Mouse (Mus musculus) embryonic fibroblast, embryonic 13.5 days (primary cell): ENCODE measurements around the gene Dnal1. TPM values are rescaled to one million over a fixed set of nuclear protein-coding genes. Genes with fewer than 3 reads are reported as not detected.
"Not testable (repeated sequence)": the region's sequence is repeated elsewhere in the genome, so short reads cannot be mapped to it uniquely, and the experiment has no call there.

Experiments used
- H3K27ac ChIP-seq: 2 replicates; pipeline ENCODE4 v1.5.1; 2012; ENCODE audit warnings: low read length, control low read depth, inconsistent platforms; ENCODE audit not compliant: insufficient read depth
- H3K4me1 ChIP-seq: 2 replicates; pipeline ENCODE4 v1.6.1; 2011; ENCODE audit warnings: low read length; ENCODE audit not compliant: control insufficient read depth, insufficient read depth
- H3K4me3 ChIP-seq: 2 replicates; pipeline ENCODE4 v1.5.1; 2011; ENCODE audit warnings: mild to moderate bottlenecking, control low read depth, low read length; ENCODE audit not compliant: insufficient read depth
- CTCF ChIP-seq: IDR thresholded peaks from 2 replicates; pipeline ENCODE4 v1.5.1; 2011; ENCODE audit warnings: mild to moderate bottlenecking, control low read depth, low read length, moderate library complexity, borderline replicate concordance; ENCODE audit not compliant: insufficient read depth
- POLR2A ChIP-seq: IDR thresholded peaks from 2 replicates; pipeline ENCODE4 v1.6.1; 2011; ENCODE audit warnings: low read depth, mild to moderate bottlenecking, control low read depth, low read length, moderate library complexity
- polyA plus RNA-seq: library from polyadenylated mRNA; stranded (reverse); fragments of >200 nt; gene quantifications from 2 replicates; pipeline ENCODE4 v1.2.4, GENCODE M21; 2011; ENCODE audit warnings: low read depth; ENCODE audit not compliant: missing spikeins, insufficient read length

Gene Dnal1
- polyA plus RNA-seq, 1 experiment: 21.6 TPM

DNA sequence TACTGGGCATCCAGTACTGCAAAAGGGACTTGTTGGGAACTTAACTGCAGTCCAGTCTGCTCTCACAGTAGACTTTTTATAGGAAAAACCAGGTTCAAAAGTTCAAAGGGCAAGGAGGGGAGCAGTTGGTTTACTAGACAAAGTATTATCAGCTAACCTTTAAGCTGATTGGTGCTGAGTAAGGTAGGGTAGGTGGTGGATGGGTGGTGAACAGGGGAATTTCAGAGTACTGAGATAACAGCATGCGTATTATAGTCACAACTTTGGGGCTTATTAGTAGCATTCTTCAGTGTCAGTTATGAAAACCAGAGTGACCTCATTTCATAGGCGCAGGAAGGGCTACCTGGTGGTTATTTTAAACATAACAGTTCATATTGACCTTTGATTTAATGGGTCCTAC is 14.6 kb upstream of the Dnal1 start:
- no peak overlapping the region for H3K4me3 ChIP-seq
- TF ChIP-seq POLR2A (no peak), CTCF (no peak)
- H3K4me1 ChIP-seq: no peaks in the 10 kb centered on the region
- H3K27ac ChIP-seq: no peak overlapping the region

DNA sequence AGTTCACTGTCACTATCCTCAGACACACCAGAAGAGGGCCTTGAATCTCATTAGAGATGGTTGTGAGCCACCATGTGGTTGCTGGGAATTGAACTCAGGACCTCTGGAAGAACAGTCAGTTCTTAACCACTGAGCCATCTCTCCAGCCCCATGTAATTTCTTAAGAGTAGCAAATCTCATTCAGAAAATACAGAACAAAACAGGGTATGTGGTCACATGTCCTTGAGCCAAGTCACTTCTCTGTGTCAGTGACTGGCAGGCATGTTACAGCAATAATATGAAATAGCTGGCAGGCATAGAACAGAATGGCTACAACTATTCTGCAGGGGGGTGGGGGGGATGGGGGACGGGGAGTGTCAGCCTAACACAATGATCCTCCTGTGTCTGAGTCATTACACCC is 14.1 kb upstream of the Dnal1 start:
- no peak overlapping the region for H3K27ac ChIP-seq
- no peaks in the 10 kb centered on the region for H3K4me1 ChIP-seq
- H3K4me3 ChIP-seq: no peak overlapping the region
- no peak for TF ChIP-seq POLR2A
- TF ChIP-seq CTCF: no peak

DNA sequence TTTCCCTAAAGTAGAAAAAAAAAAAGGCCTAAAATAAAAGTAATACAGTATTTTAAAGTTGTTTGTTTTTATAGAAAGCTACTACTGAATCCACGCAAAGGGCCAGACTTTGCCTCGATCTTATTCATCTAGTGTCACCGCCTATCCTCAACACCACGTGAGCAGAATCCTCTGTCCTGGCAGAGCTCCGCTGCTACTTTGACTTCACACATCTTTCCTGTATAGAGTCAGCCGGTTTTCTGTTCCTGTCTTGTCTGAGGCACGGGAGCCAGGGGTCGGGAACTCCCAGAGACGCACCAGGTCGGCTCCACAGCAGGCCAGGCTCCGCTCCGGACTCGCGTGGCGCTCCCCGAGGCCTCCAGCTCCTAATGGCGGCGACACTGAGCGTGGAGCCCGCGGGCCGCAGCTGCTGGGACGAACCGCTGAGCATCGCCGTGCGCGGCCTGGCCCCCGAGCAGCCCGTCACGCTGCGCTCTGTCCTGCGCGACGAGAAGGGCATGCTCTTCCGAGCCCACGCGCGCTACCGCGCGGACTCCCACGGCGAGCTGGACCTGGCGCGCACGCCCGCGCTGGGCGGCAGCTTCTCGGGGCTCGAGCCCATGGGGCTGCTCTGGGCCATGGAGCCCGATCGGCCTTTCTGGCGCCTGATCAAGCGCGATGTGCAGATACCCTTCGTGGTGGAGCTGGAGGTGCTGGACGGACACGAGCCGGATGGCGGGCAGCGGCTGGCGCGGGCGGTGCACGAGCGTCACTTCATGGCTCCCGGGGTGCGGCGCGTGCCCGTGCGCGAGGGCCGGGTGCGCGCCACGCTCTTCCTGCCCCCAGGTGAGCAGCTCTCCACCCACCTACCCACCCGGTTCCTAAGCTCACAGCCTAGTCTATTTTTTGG is 13.3 kb upstream of the Dnal1 start, which contains the start of gene Acot6:
Gene Acot6 (plus strand): TSS at position 51 of the 889 bp plus-strand sequence.
- H3K4me1 ChIP-seq, H3K27ac ChIP-seq: not testable (repeated sequence)
- H3K4me3 ChIP-seq: peak within 1 kb of the TSS; percentile 35
- peak; percentile 49; the same call in 1 of the 2 replicates for TF ChIP-seq POLR2A

DNA sequence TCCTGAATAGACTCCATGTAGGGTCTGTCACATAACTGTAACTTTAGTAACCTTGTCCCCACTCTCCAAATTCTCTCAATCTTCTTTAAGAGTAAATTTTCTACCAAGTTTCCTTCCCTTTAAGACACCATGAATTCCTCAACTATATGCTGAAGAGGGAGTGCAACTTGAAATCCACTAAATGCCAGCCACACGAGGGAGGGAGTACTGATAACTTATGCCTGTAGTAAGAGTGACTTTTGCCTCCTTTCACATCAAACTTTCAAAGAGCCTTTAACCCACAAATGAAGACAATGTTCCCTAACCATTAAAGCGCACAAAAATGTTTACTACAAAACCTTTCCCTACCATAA is 12.7 kb upstream of the Dnal1 start:
- H3K4me3 ChIP-seq: peak overlapping the region; percentile 35
- TF ChIP-seq CTCF (no peak), POLR2A (no peak)
- no peaks in the 10 kb centered on the region for H3K4me1 ChIP-seq
- H3K27ac ChIP-seq: no peak overlapping the region

DNA sequence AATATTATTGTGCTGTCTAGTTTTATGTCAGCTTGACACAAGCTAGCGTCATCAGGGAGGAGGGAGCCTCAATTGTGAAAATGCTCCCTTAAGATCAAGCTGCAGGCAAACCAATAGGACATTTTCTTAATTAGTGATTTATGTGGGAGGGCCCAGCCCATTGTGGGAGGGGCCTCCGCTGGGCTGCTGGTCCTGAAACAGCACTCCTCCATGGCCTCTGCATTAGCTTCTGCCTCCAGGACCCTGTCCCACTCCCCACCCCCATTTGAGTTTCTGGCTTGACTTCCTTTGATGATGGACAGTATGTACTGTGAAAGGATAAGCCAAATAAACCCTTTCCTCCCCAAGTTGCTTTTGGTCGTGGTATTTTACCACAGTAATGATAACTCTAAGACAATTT is 7.2 kb upstream of the Dnal1 start:
- Histone ChIP-seq H3K27ac (no peak overlapping the region), H3K4me3 (no peak overlapping the region), H3K4me1 (no peaks in the 10 kb centered on the region)
- no peak for TF ChIP-seq CTCF
- no peak for TF ChIP-seq POLR2A

DNA sequence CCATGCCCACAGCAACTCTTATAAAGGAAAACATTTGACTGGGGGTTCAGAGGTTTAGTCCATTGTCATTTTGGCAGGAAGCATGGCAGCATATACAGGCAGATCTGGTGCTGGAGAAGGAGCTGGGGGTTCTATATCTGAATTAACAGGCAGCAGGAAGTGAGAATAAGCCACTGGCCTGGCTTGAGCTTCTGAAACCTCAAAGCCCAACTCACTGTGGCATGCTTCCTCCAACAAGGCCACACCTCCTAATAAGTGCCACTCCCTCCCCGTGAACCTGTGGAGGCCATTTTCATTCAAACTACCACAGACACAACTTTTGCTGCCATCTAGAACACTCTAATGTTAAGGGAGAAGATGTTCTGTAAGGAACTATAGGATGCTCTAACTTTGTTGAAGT is 6.5 kb upstream of the Dnal1 start:
- H3K4me1 ChIP-seq: no peaks in the 10 kb centered on the region
- no peak for TF ChIP-seq CTCF
- TF ChIP-seq POLR2A: no peak
- H3K4me3 ChIP-seq: no peak overlapping the region
- no peak overlapping the region for H3K27ac ChIP-seq

DNA sequence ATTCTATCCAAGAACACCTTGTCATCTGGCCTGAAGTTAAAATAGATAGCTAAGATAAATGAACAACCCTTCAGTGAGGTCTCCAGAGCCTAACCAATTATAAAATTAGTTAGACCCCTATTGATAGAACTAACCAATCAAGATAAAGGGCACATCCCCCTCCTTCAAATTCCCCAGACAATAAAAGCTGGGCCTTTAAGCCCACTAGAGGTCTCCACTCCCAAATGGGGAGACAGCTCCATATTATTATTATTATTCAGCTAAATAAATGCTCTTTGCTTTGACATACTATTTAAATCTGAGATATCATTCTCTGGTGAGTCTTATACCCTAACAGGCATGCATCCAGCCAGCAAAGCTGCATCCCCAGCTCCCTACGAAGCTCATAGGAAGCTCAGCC is 4.2 kb upstream of the Dnal1 start:
- H3K4me3 ChIP-seq: no peak overlapping the region
- no peak for TF ChIP-seq POLR2A
- no peak for TF ChIP-seq CTCF
- peaks cover 2% of the 10 kb centered on the region; the same call in 1 of the 2 replicates for H3K4me1 ChIP-seq
- no peak overlapping the region for H3K27ac ChIP-seq

DNA sequence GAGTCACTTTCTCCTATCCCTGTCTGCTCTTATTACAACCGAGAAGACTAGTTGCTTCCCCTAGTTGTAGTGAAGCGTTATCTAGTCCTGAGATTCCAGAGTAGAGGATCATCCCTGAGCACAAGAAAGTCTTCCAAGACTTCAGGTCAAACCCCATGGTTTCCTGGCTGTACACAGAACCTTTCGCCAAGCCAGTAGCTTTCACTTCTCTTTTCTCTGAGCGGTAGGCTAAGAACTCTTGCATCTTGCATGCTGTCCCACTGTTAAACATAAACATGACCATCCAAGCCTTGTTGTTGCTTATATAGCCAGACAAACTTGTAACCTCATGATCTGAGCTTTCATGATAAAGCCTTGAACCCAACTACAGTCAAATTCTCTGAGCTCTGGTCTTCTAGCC is 3.4 kb upstream of the Dnal1 start:
- Histone ChIP-seq H3K4me1 (peaks cover 6% of the 10 kb centered on the region; the same call in 1 of the 2 replicates), H3K27ac (no peak overlapping the region), H3K4me3 (no peak overlapping the region)
- TF ChIP-seq POLR2A (no peak), CTCF (no peak)

DNA sequence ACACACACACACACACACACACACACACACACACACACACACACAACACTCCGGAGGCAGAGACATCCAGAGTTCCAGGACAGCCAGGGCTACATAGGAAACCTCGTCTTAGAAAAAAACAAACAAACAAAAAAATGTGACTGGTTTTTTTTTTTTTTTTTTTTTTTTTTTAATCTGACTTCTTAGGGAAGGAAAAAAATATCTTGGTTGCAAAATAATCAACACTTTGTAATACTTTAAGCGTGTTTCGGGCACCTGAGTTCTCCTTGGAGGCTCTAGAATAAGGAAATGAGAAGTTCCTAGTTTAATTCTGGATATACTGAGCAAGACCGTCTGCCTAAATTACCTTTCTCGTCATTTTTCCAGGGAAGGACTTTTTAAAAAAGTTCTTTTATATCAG is 490 bp upstream of the Dnal1 start:
- no peak overlapping the region for H3K27ac ChIP-seq
- TF ChIP-seq POLR2A: no peak
- no peak for TF ChIP-seq CTCF
- H3K4me3 ChIP-seq: peak overlapping the region; percentile 23; the same call in 1 of the 2 replicates
- H3K4me1 ChIP-seq: peaks cover 6% of the 10 kb centered on the region; the same call in 1 of the 2 replicates

DNA sequence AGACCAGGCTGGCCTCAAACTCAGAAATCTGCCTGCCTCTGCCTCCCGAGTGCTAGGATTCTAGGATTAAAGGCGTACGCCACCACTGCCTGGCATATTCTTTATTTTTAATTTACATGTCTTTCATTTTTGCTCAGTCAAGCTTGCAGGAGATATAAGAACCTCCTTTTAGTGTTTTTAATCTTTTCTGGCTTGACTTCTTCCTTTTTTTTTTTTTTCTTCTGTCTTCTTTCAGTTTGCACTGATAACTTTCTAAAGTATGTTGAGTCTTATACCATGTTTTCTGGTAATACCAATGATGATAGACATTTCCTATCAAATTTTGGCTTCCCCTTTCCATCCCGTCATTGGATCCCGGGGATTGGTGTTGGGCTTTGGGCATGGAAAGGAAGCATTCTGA is 5.4 kb downstream of the Dnal1 start:
- no peak for TF ChIP-seq POLR2A
- TF ChIP-seq CTCF: no peak
- Histone ChIP-seq H3K4me1 (peaks cover 6% of the 10 kb centered on the region; the same call in 1 of the 2 replicates), H3K27ac (no peak overlapping the region), H3K4me3 (no peak overlapping the region)

DNA sequence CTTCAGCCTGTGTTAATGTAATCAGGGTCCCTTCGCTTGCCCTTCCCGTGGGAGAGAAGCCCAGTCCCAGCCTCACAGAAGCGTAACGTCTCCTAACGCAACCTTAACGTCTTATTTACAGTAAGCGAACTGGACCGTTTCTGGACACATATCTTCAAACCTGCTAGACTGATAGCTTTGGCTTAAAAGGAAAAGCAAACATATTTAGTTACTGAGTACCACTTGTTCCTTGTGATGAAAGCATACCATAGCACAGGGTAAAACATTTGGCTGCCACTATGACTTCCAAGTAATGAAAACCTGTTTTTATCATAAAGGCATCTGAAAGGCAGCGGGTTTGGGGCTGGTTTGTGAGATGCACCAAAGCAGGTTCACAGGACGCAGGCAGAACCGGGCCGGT is 11.7 kb downstream of the Dnal1 start:
- no peak for TF ChIP-seq POLR2A
- TF ChIP-seq CTCF: no peak
- no peak overlapping the region for H3K27ac ChIP-seq
- H3K4me3 ChIP-seq: no peak overlapping the region
- H3K4me1 ChIP-seq: no peaks in the 10 kb centered on the region
